Comparison of ENCODE assay signal across 28 mouse cellular contexts in the genomic region with DNA sequence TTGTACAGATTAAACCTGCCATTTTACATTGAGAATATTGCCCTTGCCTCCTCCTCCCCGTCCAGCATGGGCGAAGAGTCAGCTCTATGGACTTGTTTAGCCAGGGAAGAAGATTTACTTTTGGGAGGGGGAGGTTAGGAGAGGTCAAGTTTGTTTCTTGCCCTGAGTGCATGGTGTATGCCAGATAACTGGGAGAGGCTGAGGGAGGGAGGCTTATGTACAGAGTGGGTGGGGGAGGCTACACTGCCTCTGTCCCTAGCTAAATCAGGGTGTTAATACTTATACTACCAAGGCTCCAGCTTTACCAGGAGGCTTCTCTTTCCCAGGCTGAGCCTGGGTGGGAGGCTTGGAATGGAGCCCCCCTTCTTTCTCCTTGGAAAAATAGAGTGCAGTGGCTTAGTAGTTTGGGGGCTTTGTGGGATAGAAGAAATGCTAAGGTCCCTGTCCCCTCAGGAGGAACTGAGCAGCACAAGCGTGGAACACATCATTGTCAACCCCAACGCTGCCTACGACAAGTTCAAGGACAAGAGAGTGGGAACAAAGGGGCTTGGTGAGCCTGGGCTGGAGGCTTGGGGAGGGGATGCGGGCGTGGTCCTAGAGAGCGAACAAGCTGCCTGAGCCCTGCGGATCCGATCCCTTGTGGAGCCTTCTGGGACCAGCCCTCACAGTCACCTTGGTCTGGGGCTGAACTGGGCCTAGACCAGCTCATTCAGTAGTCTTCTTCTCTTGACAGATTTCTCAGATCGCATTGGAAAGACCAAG. TPM values are rescaled to one million over a fixed set of nuclear protein-coding genes. Genes with fewer than 3 reads are reported as not detected.
DNase-seq lines count a peak whose midpoint lies in the region; ATAC-seq and TF ChIP-seq lines count a peak whose summit lies in the region.
"Had no signal": no experiment of that assay in that cellular context is flagged by ENCODE, and none has a peak within 500 bp of the region (broad histone marks: within the 10 kb centered on the region; RNA-seq: fewer than 3 reads in every experiment).

No protein-coding gene starts in this region.

- TF ChIP-seq POLR2A in ES-Bruce4 (IDR thresholded peaks at IDR 0.05; ENCODE audit: insufficient read depth, low read length) = no peak

- no peaks in the 10 kb centered on the region for H3K9me3 ChIP-seq in heart, embryonic 13.5 days
- no peaks in the 10 kb centered on the region for H3K9me3 ChIP-seq in ES-Bruce4 (replicated peaks; ENCODE audit: control insufficient read depth, insufficient read depth, low read length, poor library complexity, severe bottlenecking)
- no peaks in the 10 kb centered on the region for H3K9me3 ChIP-seq in stomach, embryonic 14.5 days (ENCODE audit: control insufficient read depth, low read depth, low read length)
- H3K9me3 ChIP-seq: embryonic facial prominence, embryonic 13.5 days; hindbrain, embryonic 13.5 days; megakaryocyte, embryonic 14.5 days had no signal

- H3K9ac ChIP-seq in heart, embryonic 13.5 days = no peak overlapping the region
- H3K9ac ChIP-seq in ES-Bruce4 (ENCODE audit: low read depth, poor library complexity, severe bottlenecking) = no peak overlapping the region
- H3K9ac ChIP-seq in stomach, embryonic 14.5 days (replicated peaks; ENCODE audit: low read depth, low read length) = no peak overlapping the region
- H3K9ac ChIP-seq: embryonic facial prominence, embryonic 13.5 days; forebrain, postnatal 0 days had no signal

- H3K27ac ChIP-seq in heart, embryonic 13.5 days (replicated peaks) = no peak overlapping the region
- peak overlapping the region; percentile 88 for H3K27ac ChIP-seq in ES-Bruce4 (ENCODE audit: insufficient read depth, low read length)
- peak overlapping the region; percentile 33; the same call in 1 of the 2 replicates for H3K27ac ChIP-seq in stomach, embryonic 14.5 days (ENCODE audit: low read length)
- H3K27ac ChIP-seq in layer of hippocampus, adult 2 months = no peak overlapping the region
- H3K27ac ChIP-seq: embryonic facial prominence, embryonic 13.5 days; heart, adult 2 months; hindbrain, embryonic 13.5 days; left cerebral cortex, adult 2 months had no signal

- H3K4me1 ChIP-seq in heart, embryonic 13.5 days = peaks cover 18% of the 10 kb centered on the region; the same call in 1 of the 2 replicates
- peaks cover 3% of the 10 kb centered on the region for H3K4me1 ChIP-seq in ES-Bruce4 (ENCODE audit: control insufficient read depth, insufficient read depth, low read length)
- peaks cover 9% of the 10 kb centered on the region; the same call in 1 of the 2 replicates for H3K4me1 ChIP-seq in stomach, embryonic 14.5 days (ENCODE audit: control insufficient read depth, insufficient read depth, low read length)
- H3K4me1 ChIP-seq: embryonic facial prominence, embryonic 13.5 days had no signal

- intact Hi-C loops in heart, postnatal 25 days (cut with DNase I) = no loop called here

- 86% methylated on average over 11 of the region's 11 CpGs for WGBS in heart, embryonic 13.5 days
- 69% methylated on average over 11 of the region's 11 CpGs for WGBS in stomach, embryonic 14.5 days

- ATAC-seq in heart, embryonic 13.5 days (ENCODE audit: extremely low read depth, insufficient number of reproducible peaks, low FRiP score, low TSS enrichment) = 0 out of 2 replicates have a peak, but pooled peaks have one; percentile 15
- peak; percentile 84 for ATAC-seq in stomach, embryonic 14.5 days (ENCODE audit: insufficient number of reproducible peaks, insufficient read depth, low FRiP score, low read depth)
- ATAC-seq: forebrain, postnatal 0 days had no signal

- H3K4me3 ChIP-seq in heart, embryonic 13.5 days = no peak overlapping the region
- H3K4me3 ChIP-seq in ES-Bruce4 (ENCODE audit: low read depth, low read length) = no peak overlapping the region
- H3K4me3 ChIP-seq in stomach, embryonic 14.5 days (ENCODE audit: low read depth, low read length) = no peak overlapping the region
- no peak overlapping the region for H3K4me3 ChIP-seq in layer of hippocampus, adult 2 months
- H3K4me3 ChIP-seq: embryonic facial prominence, embryonic 13.5 days; heart, adult 2 months; hindbrain, embryonic 13.5 days; left cerebral cortex, adult 2 months; megakaryocyte, embryonic 14.5 days had no signal

- TF ChIP-seq CTCF in ES-Bruce4 (IDR thresholded peaks at IDR 0.05; ENCODE audit: low read depth, low read length) = no peak
- no peak for TF ChIP-seq CTCF in layer of hippocampus, adult 2 months (conservative IDR thresholded peaks at IDR 0.05)

- H3K27me3 ChIP-seq in heart, embryonic 13.5 days (replicated peaks) = no peaks in the 10 kb centered on the region
- no peaks in the 10 kb centered on the region for H3K27me3 ChIP-seq in ES-Bruce4 (ENCODE audit: control insufficient read depth, insufficient read depth, low read length, poor library complexity, severe bottlenecking)
- no peaks in the 10 kb centered on the region for H3K27me3 ChIP-seq in stomach, embryonic 14.5 days (ENCODE audit: control insufficient read depth, insufficient read depth, low read length)
- H3K27me3 ChIP-seq: embryonic facial prominence, embryonic 13.5 days; hindbrain, embryonic 13.5 days; megakaryocyte, embryonic 14.5 days had no signal

- TF ChIP-seq EP300 in ES-Bruce4 (IDR thresholded peaks at IDR 0.05; ENCODE audit: insufficient read depth, low read depth, low read length) = peak; percentile 49; the same call in 1 of the 2 replicates

- H3K4me2 ChIP-seq in heart, embryonic 13.5 days = no peak overlapping the region
- H3K4me2 ChIP-seq in stomach, embryonic 14.5 days (replicated peaks; ENCODE audit: low read depth, low read length) = no peak overlapping the region
- H3K4me2 ChIP-seq: embryonic facial prominence, embryonic 13.5 days; hindbrain, embryonic 13.5 days had no signal

- DNase-seq in heart, postnatal 25 days (ENCODE audit: low spot score) = no peak
- peak; percentile 88 for DNase-seq in R1 (ENCODE audit: low read depth, low spot score)
- DNase-seq in layer of hippocampus, adult 2 months (ENCODE audit: low spot score in 2 of 2) = no peak
- no peak for DNase-seq in MN1 (ENCODE audit: low spot score)
- DNase-seq in retina, postnatal 1 day = no peak
- DNase-seq: adrenal gland, adult 2 months; cerebellum, adult 8-10 months; cerebellum, postnatal 36 days; embryo, embryonic 11 days; forebrain, postnatal 0 days; gastrocnemius, postnatal 14 days; heart, adult 2 months; heart, postnatal 36 days; kidney, postnatal 36 days; lung, adult 2 months; lung, postnatal 36 days; midbrain, embryonic 14.5 days; right cerebral cortex, postnatal 25 days; spleen, adult 18-20 months; thymus, adult 18-20 months; thymus, postnatal 4 days had no signal

- peaks cover 97% of the 10 kb centered on the region for H3K36me3 ChIP-seq in heart, embryonic 13.5 days
- peaks cover 29% of the 10 kb centered on the region for H3K36me3 ChIP-seq in ES-Bruce4 (ENCODE audit: control insufficient read depth, insufficient read depth, low read length, poor library complexity, severe bottlenecking)
- H3K36me3 ChIP-seq in stomach, embryonic 14.5 days (ENCODE audit: control insufficient read depth, insufficient read depth, low read length) = peaks cover 63% of the 10 kb centered on the region

RNA-seq across cellular contexts. Expression of a gene that starts 8.3 kb away (rescaled TPM):
- 133 and 136 TPM in 2 replicates for polyA plus RNA-seq in heart, embryonic 13.5 days (2015; fragmentation: Nextera tagmentation; extraction: Ambion mirVana)
- 100 to 1,000 TPM; 136 to 142 TPM for total RNA-seq in heart, postnatal 25 days (2021)
- polyA plus RNA-seq in ES-Bruce4 (2011; ENCODE audit: insufficient read depth, insufficient read length, low read depth, missing spikeins) = 124 and 125 TPM in 2 replicates
- 161 and 177 TPM in 2 replicates for polyA plus RNA-seq in stomach, embryonic 14.5 days (2014; fragmentation: Nextera tagmentation; extraction: Ambion mirVana)
- 100 to 1,000 TPM; 259 to 272 TPM for total RNA-seq in layer of hippocampus, adult 2 months (2021)

RNA-seq across cellular contexts. Expression of a gene that starts 11.3 kb away (rescaled TPM):
- 0.32 and 0.63 TPM in 2 replicates for polyA plus RNA-seq in heart, embryonic 13.5 days (2015; fragmentation: Nextera tagmentation; extraction: Ambion mirVana)
- total RNA-seq in heart, postnatal 25 days (2021) = under 1 TPM; 0.45 to 0.49 TPM
- 7.3 and 8.0 TPM in 2 replicates for polyA plus RNA-seq in ES-Bruce4 (2011; ENCODE audit: insufficient read depth, insufficient read length, low read depth, missing spikeins)
- polyA plus RNA-seq in stomach, embryonic 14.5 days (2014; fragmentation: Nextera tagmentation; extraction: Ambion mirVana) = 7.7 and 7.8 TPM in 2 replicates
- total RNA-seq in layer of hippocampus, adult 2 months (2021) = 100 to 1,000 TPM; 715 to 773 TPM

RNA-seq across cellular contexts. Expression of a gene that starts 14.4 kb away (rescaled TPM):
- polyA plus RNA-seq in heart, embryonic 13.5 days (2015; fragmentation: Nextera tagmentation; extraction: Ambion mirVana) = 12.6 and 12.7 TPM in 2 replicates
- total RNA-seq in heart, postnatal 25 days (2021) = 10 to 100 TPM; 20.9 to 21.4 TPM
- 26.2 and 26.7 TPM in 2 replicates for polyA plus RNA-seq in ES-Bruce4 (2011; ENCODE audit: insufficient read depth, insufficient read length, low read depth, missing spikeins)
- polyA plus RNA-seq in stomach, embryonic 14.5 days (2014; fragmentation: Nextera tagmentation; extraction: Ambion mirVana) = 22.2 and 23.2 TPM in 2 replicates
- total RNA-seq in layer of hippocampus, adult 2 months (2021) = 10 to 100 TPM; 54.3 to 60.6 TPM

RNA-seq across cellular contexts. Expression of a gene that starts 37.1 kb away (rescaled TPM):
- 84.0 and 86.4 TPM in 2 replicates for polyA plus RNA-seq in heart, embryonic 13.5 days (2015; fragmentation: Nextera tagmentation; extraction: Ambion mirVana)
- total RNA-seq in heart, postnatal 25 days (2021) = 10 to 100 TPM; 37.9 to 38.9 TPM
- 129 and 136 TPM in 2 replicates for polyA plus RNA-seq in ES-Bruce4 (2011; ENCODE audit: insufficient read depth, insufficient read length, low read depth, missing spikeins)
- 96.9 and 107 TPM in 2 replicates for polyA plus RNA-seq in stomach, embryonic 14.5 days (2014; fragmentation: Nextera tagmentation; extraction: Ambion mirVana)
- 10 to 100 TPM; 55.6 to 60.0 TPM for total RNA-seq in layer of hippocampus, adult 2 months (2021)

RNA-seq across cellular contexts. Expression of a gene that starts 47.3 kb away (rescaled TPM):
- 1.7 and 1.9 TPM in 2 replicates for polyA plus RNA-seq in heart, embryonic 13.5 days (2015; fragmentation: Nextera tagmentation; extraction: Ambion mirVana)
- 1 to 10 TPM; 3.0 to 3.4 TPM for total RNA-seq in heart, postnatal 25 days (2021)
- polyA plus RNA-seq in ES-Bruce4 (2011; ENCODE audit: insufficient read depth, insufficient read length, low read depth, missing spikeins) = 8.5 and 9.1 TPM in 2 replicates
- 3.2 and 3.9 TPM in 2 replicates for polyA plus RNA-seq in stomach, embryonic 14.5 days (2014; fragmentation: Nextera tagmentation; extraction: Ambion mirVana)
- under 1 TPM; 0.56 to 0.79 TPM for total RNA-seq in layer of hippocampus, adult 2 months (2021)

Comparison
In these comparisons a context has a peak if more than half of its experiments do, and no peak if none do; other contexts are left out.
1. H3K27ac ChIP-seq: peak in ES-Bruce4 (single experiment) and stomach, embryonic 14.5 days (single experiment); none in heart, embryonic 13.5 days (single experiment) and layer of hippocampus, adult 2 months (single experiment).